Mouse (Mus musculus) megakaryocyte, adult 5-6 weeks (primary cell): ENCODE results near the gene Noc3l. TPM values are rescaled to one million over a fixed set of nuclear protein-coding genes. Genes with fewer than 3 reads are reported as not detected.

Experiments
- ATAC-seq: 2 replicates; pipeline ENCODE4 v1.8.0; 2016; ENCODE audit warnings: mild to moderate bottlenecking, inconsistent platforms; ENCODE audit not compliant: poor library complexity, severe bottlenecking
- total RNA-seq, 2 experiments: library from RNA; stranded (forward) in 1 of 2; stranded (reverse) in 1 of 2; fragments of 153-499, 151-499 nt in 1 of 2; fragments of 221-1000, 200-1000 nt in 1 of 2; gene quantifications; 2 replicates each; pipeline versions ENCODE4 v1.2.3 to v1.2.4; 2015 to 2017

Gene Noc3l
- total RNA-seq, 2 experiments from 2014 or later, result 5.2 to 10.5 TPM

- no peak for ATAC-seq
Measured at GRCm38 (mm10) chr19:38758685-38759472, 60.2 kb downstream of the Noc3l start.

GRCm38 (mm10) chr19:38758056-38758455, 61.0 kb downstream of the Noc3l start:
- ATAC-seq, result no peak

- no peak for ATAC-seq
Measured at GRCm38 (mm10) chr19:38757161-38757560, 61.9 kb downstream of the Noc3l start.

GRCm38 (mm10) chr19:38750192-38750591, 68.8 kb downstream of the Noc3l start:
- ATAC-seq, result no peak

GRCm38 (mm10) chr19:38746492-38747014, 72.5 kb downstream of the Noc3l start:
- ATAC-seq, result no peak

- ATAC-seq, result no peak
Measured at GRCm38 (mm10) chr19:38745810-38746491, 73.1 kb downstream of the Noc3l start.

GRCm38 (mm10) chr19:38744546-38744945, 74.5 kb downstream of the Noc3l start:
- ATAC-seq, result no peak

Other genes with a start within 250 kb of the Noc3l start
- gene Tbc1d12, start 17.3 kb upstream of the Noc3l start, total RNA-seq (2015), result 1.6 and 2.5 TPM in 2 replicates
- 1.5 and 2.8 TPM in 2 replicates for gene Tbc1d12, start 17.3 kb upstream of the Noc3l start, total RNA-seq (2017)
- 54.8 and 63.1 TPM in 2 replicates for gene Hells, start 111.7 kb upstream of the Noc3l start, total RNA-seq (2015)
- gene Hells, start 111.7 kb upstream of the Noc3l start, total RNA-seq (2017), result 51.6 and 55.5 TPM in 2 replicates
- gene Cyp2c55, start 187.8 kb upstream of the Noc3l start, total RNA-seq (2015), result not detected in 2 replicates
- gene Cyp2c55, start 187.8 kb upstream of the Noc3l start, total RNA-seq (2017), result not detected in 2 replicates
- gene Cyp2c65, start 241.8 kb upstream of the Noc3l start, total RNA-seq (2015), result 0.46 TPM in 1 of 2 replicates, not detected in the other
- not detected in 2 replicates for gene Cyp2c65, start 241.8 kb upstream of the Noc3l start, total RNA-seq (2017)